Mouse (Mus musculus): ENCODE measurements around the gene Prn.

The Prn gene

GRCm38 (mm10) chr2:131996369-131996768 lies 86.6 kb downstream of the Prn start:
- no peak for DNase-seq (ENCODE audit: low read depth)

GRCm38 (mm10) chr2:131997356-131997755 lies 87.6 kb downstream of the Prn start:
- no peak for DNase-seq (ENCODE audit: low read depth)

- DNase-seq (ENCODE audit: low read depth) = no peak
Observed at GRCm38 (mm10) chr2:132001696-132002334, 92.1 kb downstream of the Prn start.

DNA sequence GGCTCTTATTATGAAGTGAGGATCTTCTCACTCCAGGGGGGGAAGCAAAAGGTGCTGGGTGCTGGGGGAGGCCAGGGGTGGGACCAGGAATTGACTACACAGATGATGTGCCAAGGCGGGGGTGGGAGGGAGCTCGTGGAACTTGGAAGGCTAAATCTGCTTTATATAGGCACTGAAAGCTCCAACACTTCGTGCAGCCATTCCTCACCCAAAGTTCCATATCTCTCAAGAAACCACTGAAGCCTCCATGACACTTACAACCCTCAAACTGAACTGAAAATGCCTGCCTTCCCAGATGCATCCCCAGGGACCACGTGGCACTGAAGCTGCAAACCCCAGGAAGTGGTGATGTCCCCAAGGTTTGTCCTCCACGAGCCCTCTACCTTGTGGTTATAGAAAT lies 94.2 kb downstream of the Prn start:
- DNase-seq (ENCODE audit: low read depth) = peak; percentile 77

GRCm38 (mm10) chr2:132004495-132005136 lies 94.9 kb downstream of the Prn start:
- DNase-seq (ENCODE audit: low read depth) = peak; percentile 36

- DNase-seq (ENCODE audit: low read depth) = peak; percentile 54
Observed at GRCm38 (mm10) chr2:132005445-132005844, 95.7 kb downstream of the Prn start.

All from NIH3T3 (cell line).